Mouse (Mus musculus): ENCODE results near the gene Pacs1. TPM values are rescaled to one million over a fixed set of nuclear protein-coding genes. Genes with fewer than 3 reads are reported as not detected.

The Pacs1 gene
- polyA plus RNA-seq, 1 experiment from 2014 or later: 36.3 TPM

- 76% methylated on average over 18 of the region's 18 CpGs for WGBS
- Histone ChIP-seq H3K36me3 (peaks cover 75% of the 10 kb centered on the region), H3K27me3 (no peaks in the 10 kb centered on the region), H3K9ac (peak overlapping the region; percentile 38; the same call in 1 of the 2 replicates), H3K9me3 (no peaks in the 10 kb centered on the region), H3K4me3 (no peak overlapping the region), H3K4me1 (replicated peaks) (peaks cover 21% of the 10 kb centered on the region), H3K27ac (replicated peaks) (0 out of 2 replicates have a peak overlapping the region, but pooled peaks have one; percentile 20), H3K4me2 (no peak overlapping the region)
- ATAC-seq (ENCODE audit: low read depth): peak; percentile 5; the same call in 1 of the 2 replicates
Observed at GRCm38 (mm10) chr19:5107556-5108270, 165.2 kb downstream of the Pacs1 start.

- WGBS: under 1% methylated on average over 45 of the region's 46 CpGs
- peaks cover 21% of the 10 kb centered on the region for H3K4me1 ChIP-seq (replicated peaks)
- ATAC-seq (ENCODE audit: low read depth): peak; percentile 95
- peak within 1 kb of the TSS; percentile 95 for H3K9ac ChIP-seq
- H3K27me3 ChIP-seq: no peaks in the 10 kb centered on the region
- peaks cover 75% of the 10 kb centered on the region for H3K36me3 ChIP-seq
- H3K9me3 ChIP-seq: no peaks in the 10 kb centered on the region
- H3K4me2 ChIP-seq: peak within 1 kb of the TSS; percentile 88
- H3K27ac ChIP-seq (replicated peaks): peak within 1 kb of the TSS; percentile 97
- H3K4me3 ChIP-seq: peak within 1 kb of the TSS; percentile 75
Observed at GRCm38 (mm10) chr19:5106731-5107191, 166.2 kb downstream of the Pacs1 start, which contains the start of gene Rab1b. TSS of gene Rab1b (minus strand) at chr19:5107072.

- no peak; the same call in 1 of the 2 replicates for ATAC-seq (ENCODE audit: low read depth)
Observed at GRCm38 (mm10) chr19:5106074-5106473, 166.8 kb downstream of the Pacs1 start.

GRCm38 (mm10) chr19:5098363-5099143, 174.4 kb downstream of the Pacs1 start, which contains the start of gene Cnih2:
TSS of gene Cnih2 (minus strand) at chr19:5098521.
- ATAC-seq (ENCODE audit: low read depth): peak; percentile 69
- Histone ChIP-seq H3K27ac (replicated peaks) (peak within 1 kb of the TSS; percentile 92), H3K4me3 (peak within 1 kb of the TSS; percentile 61), H3K9ac (peak within 1 kb of the TSS; percentile 92), H3K36me3 (peaks cover 50% of the 10 kb centered on the region), H3K9me3 (no peaks in the 10 kb centered on the region), H3K4me1 (replicated peaks) (peaks cover 60% of the 10 kb centered on the region), H3K4me2 (peak within 1 kb of the TSS; percentile 60), H3K27me3 (no peaks in the 10 kb centered on the region)
- 2% methylated on average over 47 of the region's 48 CpGs for WGBS

More at GRCm38 (mm10) chr19:5106074-5106473, 166.8 kb downstream of the Pacs1 start:
- peaks cover 21% of the 10 kb centered on the region for H3K4me1 ChIP-seq (replicated peaks)
- H3K27ac ChIP-seq (replicated peaks): peak overlapping the region; percentile 97
- no peaks in the 10 kb centered on the region for H3K9me3 ChIP-seq
- H3K27me3 ChIP-seq: no peaks in the 10 kb centered on the region
- peaks cover 75% of the 10 kb centered on the region for H3K36me3 ChIP-seq
- peak overlapping the region; percentile 95 for H3K9ac ChIP-seq
- peak overlapping the region; percentile 88 for H3K4me2 ChIP-seq
- WGBS: 24% methylated on average over 9 of the region's 9 CpGs
- peak overlapping the region; percentile 75 for H3K4me3 ChIP-seq

- H3K4me3 ChIP-seq: peak overlapping the region; percentile 61
- 2% methylated on average over 26 of the region's 31 CpGs for WGBS
- peak; percentile 25 for ATAC-seq (ENCODE audit: low read depth)
- peaks cover 65% of the 10 kb centered on the region for H3K4me1 ChIP-seq (replicated peaks)
- no peaks in the 10 kb centered on the region for H3K9me3 ChIP-seq
- H3K27me3 ChIP-seq: no peaks in the 10 kb centered on the region
- H3K36me3 ChIP-seq: peaks cover 50% of the 10 kb centered on the region
- peak overlapping the region; percentile 60 for H3K4me2 ChIP-seq
- peak overlapping the region; percentile 92 for H3K27ac ChIP-seq (replicated peaks)
- H3K9ac ChIP-seq: peak overlapping the region; percentile 92
Observed at GRCm38 (mm10) chr19:5097521-5098362, 175.2 kb downstream of the Pacs1 start.

GRCm38 (mm10) chr19:5095887-5096474, 176.9 kb downstream of the Pacs1 start:
- peaks cover 50% of the 10 kb centered on the region for H3K36me3 ChIP-seq
- no peaks in the 10 kb centered on the region for H3K27me3 ChIP-seq
- 9% methylated on average over 9 of the region's 9 CpGs for WGBS

GRCm38 (mm10) chr19:5094746-5095417, 178.0 kb downstream of the Pacs1 start:
- H3K4me1 ChIP-seq (replicated peaks): peaks cover 69% of the 10 kb centered on the region
- 34% methylated on average over 11 of the region's 11 CpGs for WGBS
- ATAC-seq (ENCODE audit: low read depth): peak; percentile 20

More at GRCm38 (mm10) chr19:5095887-5096474, 176.9 kb downstream of the Pacs1 start:
- ATAC-seq (ENCODE audit: low read depth): no peak
- Histone ChIP-seq H3K27ac (replicated peaks) (peak overlapping the region; percentile 92), H3K4me2 (peak overlapping the region; percentile 60), H3K4me1 (replicated peaks) (peaks cover 69% of the 10 kb centered on the region), H3K4me3 (peak overlapping the region; percentile 61), H3K9ac (peak overlapping the region; percentile 92), H3K9me3 (no peaks in the 10 kb centered on the region)

GRCm38 (mm10) chr19:5094243-5094632, 178.7 kb downstream of the Pacs1 start:
- no peaks in the 10 kb centered on the region for H3K27me3 ChIP-seq
- peak overlapping the region; percentile 61 for H3K4me3 ChIP-seq
- H3K27ac ChIP-seq (replicated peaks): peak overlapping the region; percentile 92
- ATAC-seq (ENCODE audit: low read depth): peak; percentile 61
- peaks cover 44% of the 10 kb centered on the region for H3K36me3 ChIP-seq
- H3K9me3 ChIP-seq: no peaks in the 10 kb centered on the region
- WGBS: 2% methylated on average over 21 of the region's 21 CpGs
- peak overlapping the region; percentile 92 for H3K9ac ChIP-seq
- peaks cover 68% of the 10 kb centered on the region for H3K4me1 ChIP-seq (replicated peaks)
- H3K4me2 ChIP-seq: peak overlapping the region; percentile 60

More at GRCm38 (mm10) chr19:5094746-5095417, 178.0 kb downstream of the Pacs1 start:
- Histone ChIP-seq H3K36me3 (peaks cover 47% of the 10 kb centered on the region), H3K27ac (replicated peaks) (peak overlapping the region; percentile 92), H3K4me3 (peak overlapping the region; percentile 61), H3K9me3 (no peaks in the 10 kb centered on the region), H3K4me2 (peak overlapping the region; percentile 60), H3K27me3 (no peaks in the 10 kb centered on the region), H3K9ac (peak overlapping the region; percentile 92)

- Histone ChIP-seq H3K27me3 (no peaks in the 10 kb centered on the region), H3K4me3 (peak overlapping the region; percentile 61; the same call in 1 of the 2 replicates), H3K36me3 (peaks cover 42% of the 10 kb centered on the region), H3K9me3 (no peaks in the 10 kb centered on the region), H3K4me2 (peak overlapping the region; percentile 60), H3K4me1 (replicated peaks) (peaks cover 68% of the 10 kb centered on the region), H3K27ac (replicated peaks) (peak overlapping the region; percentile 92), H3K9ac (peak overlapping the region; percentile 92)
- 72% methylated on average over 12 of the region's 12 CpGs for WGBS
- ATAC-seq (ENCODE audit: low read depth): no peak; the same call in 1 of the 2 replicates
Observed at GRCm38 (mm10) chr19:5093481-5094242, 179.3 kb downstream of the Pacs1 start.

GRCm38 (mm10) chr19:5092083-5092482, 180.8 kb downstream of the Pacs1 start:
- Histone ChIP-seq H3K9ac (no peak overlapping the region), H3K4me3 (no peak overlapping the region), H3K36me3 (peaks cover 42% of the 10 kb centered on the region), H3K4me1 (replicated peaks) (peaks cover 63% of the 10 kb centered on the region), H3K27ac (replicated peaks) (no peak overlapping the region; the same call in 1 of the 2 replicates), H3K4me2 (no peak overlapping the region), H3K9me3 (no peaks in the 10 kb centered on the region), H3K27me3 (no peaks in the 10 kb centered on the region)
- ATAC-seq (ENCODE audit: low read depth): no peak
- 86% methylated on average over 10 of the region's 10 CpGs for WGBS
